Mouse (Mus musculus) MEL-GATA-1-ER (cell line): ENCODE data around the gene 1700017N19Rik.
A peak's percentile ranks its signal among the peaks of the same experiment; 100 is the strongest.
"Not testable (repeated sequence)": the region's sequence is repeated elsewhere in the genome, so short reads cannot be mapped to it uniquely, and the experiment has no call there.

Source experiments
- DNase-seq: peaks from one replicate; pipeline ENCODE4 v3.0.0-alpha.2; 2012; ENCODE audit warnings: low read depth; ENCODE audit errors: extremely low read depth

The 1700017N19Rik gene

GRCm38 (mm10) chr10:100590323-100590722 lies at the start of gene 1700017N19Rik, which contains the start of gene 4930430F08Rik:
TSS of gene 1700017N19Rik (plus strand) at chr10:100590484.
TSS of gene 4930430F08Rik (minus strand) at chr10:100590423.
- DNase-seq, result no peak

DNA sequence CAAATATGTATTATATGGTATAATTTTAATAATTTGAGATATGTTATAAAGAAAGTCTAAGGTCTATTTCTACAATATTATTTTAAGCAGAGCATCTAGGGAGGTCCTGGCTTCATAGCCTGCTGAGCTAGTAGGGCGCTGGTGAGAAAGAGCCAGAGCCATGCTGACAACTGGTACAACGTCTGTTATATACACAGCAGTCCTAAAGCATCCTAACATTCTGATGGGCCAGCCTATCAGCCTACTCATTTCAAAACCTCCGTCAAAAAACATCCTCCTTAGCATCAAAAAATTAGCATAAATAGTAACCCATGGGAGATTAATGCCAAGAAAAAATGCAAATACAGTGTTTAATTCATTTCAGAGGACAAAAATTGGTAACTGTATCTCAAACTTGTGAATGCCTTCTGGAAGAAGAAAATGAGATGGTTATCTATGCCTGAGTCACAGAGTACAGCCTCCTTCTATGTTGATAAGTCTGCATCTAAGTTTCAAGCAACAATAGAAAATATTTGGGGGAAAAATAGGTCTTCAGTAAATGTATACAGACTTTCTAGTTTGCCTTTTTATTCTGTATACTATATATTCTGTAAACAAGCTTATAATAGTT lies 33.6 kb upstream of the 1700017N19Rik start:
- DNase-seq, result no peak

DNA sequence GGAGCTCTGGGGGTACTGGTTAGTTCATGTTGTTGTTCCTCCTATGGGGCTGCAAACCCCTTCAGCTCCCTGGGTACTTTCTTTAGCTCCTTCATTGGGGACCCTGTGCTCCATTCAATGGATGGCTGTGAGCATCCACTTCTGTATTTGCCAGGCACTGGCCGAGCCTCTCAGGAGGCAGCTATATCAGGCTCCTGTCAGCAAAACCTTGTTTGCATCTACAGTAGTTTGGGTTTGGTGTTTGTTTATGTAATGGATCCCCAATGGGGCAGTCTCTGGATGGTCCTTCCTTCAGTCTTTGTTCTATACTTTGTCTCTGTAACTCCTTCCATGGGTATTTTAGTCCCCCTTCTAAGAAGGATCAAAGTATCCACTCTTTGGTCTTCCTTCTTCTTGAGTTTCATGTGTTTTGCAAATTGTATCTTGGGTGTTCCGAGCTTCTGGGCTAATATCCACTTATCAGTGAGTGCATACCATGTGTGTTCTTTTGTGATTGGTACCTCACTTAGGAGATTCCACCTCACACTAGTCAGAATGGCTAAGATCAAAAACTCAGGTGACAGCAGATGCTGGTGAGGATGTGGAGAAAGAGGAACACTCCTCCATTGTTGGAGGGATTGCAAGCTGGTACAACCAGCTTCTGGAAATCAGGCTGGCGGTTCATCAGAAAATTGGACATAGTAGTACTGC lies 29.9 kb upstream of the 1700017N19Rik start:
- DNase-seq, result not testable (repeated sequence)

DNA sequence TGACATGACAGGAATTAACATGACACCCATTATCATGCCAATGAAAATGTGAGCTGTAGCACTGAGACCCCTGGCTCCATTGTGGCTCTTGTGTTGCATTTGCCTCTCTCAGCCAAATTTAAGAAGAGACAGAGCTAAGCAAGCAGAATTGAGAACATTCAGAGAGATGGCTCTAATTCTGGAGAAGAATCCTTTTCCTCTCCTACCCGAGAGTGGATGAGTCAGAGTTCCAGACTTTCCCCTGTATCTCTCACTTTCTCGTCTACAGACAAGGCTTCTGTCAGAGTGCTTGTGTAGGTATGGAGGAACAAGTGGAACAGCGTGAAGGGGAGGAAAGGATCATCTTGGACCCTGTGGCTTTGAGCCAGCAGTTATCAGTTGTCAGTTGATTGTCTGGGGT lies 26.2 kb upstream of the 1700017N19Rik start:
- no peak for DNase-seq

GRCm38 (mm10) chr10:100571707-100572106 lies 18.6 kb upstream of the 1700017N19Rik start:
- DNase-seq, result no peak

DNA sequence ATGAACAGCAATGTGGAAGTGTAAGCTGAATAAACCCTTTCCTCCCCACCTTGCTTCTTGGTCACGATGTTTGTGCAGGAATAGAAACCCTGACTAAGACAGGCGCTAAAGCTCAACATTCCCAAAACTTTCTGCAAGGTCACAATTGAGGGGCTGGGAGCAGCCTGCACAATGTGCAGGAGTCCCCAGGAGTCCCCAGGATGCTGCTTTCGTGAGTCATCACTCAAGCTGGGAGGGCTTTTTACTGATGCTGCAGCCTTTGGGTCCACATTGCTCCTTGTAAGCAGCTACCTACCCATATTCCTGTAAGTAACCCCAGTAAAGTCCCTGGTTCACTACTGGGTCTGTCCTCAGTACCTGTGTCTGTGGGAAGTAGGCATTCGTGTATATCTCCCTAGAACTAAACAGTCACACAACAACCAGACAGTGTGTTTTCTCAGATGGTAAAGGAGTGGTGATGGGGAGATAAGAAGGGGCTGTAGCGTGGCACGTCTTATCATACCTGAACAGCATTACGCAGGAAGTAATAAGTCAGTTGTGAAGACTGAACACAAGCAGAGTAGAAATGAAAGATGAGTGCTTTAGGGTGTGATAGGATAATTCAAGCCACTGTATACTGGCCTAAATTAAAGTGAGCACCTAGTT lies 15.7 kb upstream of the 1700017N19Rik start:
- peak; percentile 26 for DNase-seq

DNA sequence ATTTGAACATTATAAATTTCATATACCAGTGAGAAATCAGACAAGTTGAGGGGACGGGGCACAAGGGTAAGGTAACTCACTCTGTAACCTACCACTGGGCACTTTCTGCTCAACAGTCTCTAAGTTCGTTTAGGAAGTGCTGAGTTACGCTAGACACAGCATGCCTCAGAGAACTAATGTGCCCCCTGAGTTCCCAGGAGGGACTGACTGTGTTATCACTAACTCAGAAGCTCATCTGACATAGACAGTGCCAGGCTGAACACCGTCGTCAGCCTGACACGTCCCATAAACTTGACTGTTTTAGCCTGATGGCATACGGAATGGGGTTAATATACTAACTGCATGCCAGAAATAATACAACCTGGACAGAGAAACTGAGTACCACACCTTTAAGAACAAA lies 15.0 kb upstream of the 1700017N19Rik start:
- DNase-seq, result no peak

- no peak for DNase-seq
Measured at GRCm38 (mm10) chr10:100584178-100584577, 6.1 kb upstream of the 1700017N19Rik start.

GRCm38 (mm10) chr10:100588524-100588923 lies 1.8 kb upstream of the 1700017N19Rik start:
- DNase-seq, result peak; percentile 23

- DNase-seq, result peak; percentile 77
Measured at GRCm38 (mm10) chr10:100588932-100589388, 1.3 kb upstream of the 1700017N19Rik start.

DNA sequence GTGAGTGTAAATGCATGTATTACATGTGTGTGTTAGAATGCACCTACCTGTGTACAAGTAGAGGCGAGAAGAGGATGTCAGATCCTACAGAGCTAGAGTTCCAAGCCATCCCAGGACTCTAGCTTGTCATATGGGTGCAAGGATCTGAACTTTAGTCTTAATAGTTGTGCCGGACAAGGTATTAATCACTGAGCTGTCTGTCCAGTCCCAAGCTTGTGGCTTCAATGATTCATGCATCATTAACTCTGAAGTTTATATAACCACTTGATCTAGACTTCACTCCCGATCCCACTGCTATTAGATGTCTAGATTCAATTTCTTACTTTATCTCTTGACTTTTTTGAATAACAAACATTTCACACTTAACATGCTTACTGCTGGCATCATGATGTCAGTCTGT lies 8.1 kb downstream of the 1700017N19Rik start:
- DNase-seq, result no peak

DNA sequence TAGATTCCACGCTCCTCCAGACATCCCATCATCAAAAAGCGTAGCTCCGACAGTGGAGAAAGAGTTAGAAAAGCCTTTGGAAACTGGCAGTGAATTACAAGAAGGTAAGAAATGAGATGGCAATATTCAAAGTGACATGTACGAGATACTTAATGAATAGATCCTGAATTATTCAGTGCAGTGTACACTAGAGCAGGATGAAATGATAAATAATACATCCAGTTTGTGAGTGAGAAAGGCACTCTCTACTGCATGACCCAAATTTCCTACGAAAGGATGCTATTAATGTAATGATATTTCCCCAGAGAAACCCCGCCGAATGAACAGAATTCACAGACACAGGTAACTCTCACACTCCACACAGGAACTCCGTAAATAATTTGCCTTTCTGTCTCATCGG lies 13.2 kb downstream of the 1700017N19Rik start:
- DNase-seq, result no peak

DNA sequence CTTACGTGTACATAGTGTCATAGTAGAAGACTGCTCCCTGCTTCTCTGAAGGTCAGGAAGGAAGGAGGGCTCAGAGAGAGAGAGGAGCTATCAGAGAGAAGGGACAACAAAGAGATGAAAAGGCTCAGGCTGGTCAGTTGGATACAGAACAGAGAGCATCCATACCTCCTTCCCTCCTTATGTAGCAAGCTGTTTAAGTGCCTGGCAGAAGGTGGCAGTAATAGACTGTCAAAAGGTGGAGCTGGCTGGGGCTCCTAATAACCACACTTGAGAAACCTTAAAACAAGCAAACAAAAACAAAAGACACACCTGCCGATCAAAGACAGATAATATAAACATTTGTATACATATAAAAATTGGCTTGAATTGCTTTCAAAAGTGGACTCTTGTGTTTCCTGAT lies 14.0 kb downstream of the 1700017N19Rik start:
- DNase-seq, result no peak

- DNase-seq, result no peak
Measured at GRCm38 (mm10) chr10:100617233-100617903, 27.1 kb downstream of the 1700017N19Rik start.

- no peak for DNase-seq
Measured at GRCm38 (mm10) chr10:100619474-100619873, 29.2 kb downstream of the 1700017N19Rik start.

DNA sequence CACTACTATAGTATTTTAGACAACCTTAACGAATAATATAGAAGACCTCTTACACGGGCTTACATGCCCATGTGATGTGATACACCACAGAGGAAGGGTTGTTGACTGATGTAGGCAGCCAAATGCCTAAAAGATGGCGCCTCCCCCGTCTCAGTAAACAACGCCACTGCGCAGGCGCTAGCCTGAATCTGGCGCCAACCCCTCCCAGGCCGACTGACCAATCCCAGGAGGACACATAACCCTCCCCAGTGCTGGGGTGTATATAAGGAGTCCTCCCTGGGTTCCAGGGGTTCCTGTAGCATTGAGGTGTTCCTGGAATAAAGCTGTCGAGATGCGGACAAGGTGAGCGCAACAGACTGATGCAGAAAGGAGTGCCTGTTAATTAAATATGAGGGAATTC lies 29.8 kb downstream of the 1700017N19Rik start:
- DNase-seq, result no peak

GRCm38 (mm10) chr10:100622494-100622893 lies 32.2 kb downstream of the 1700017N19Rik start:
- DNase-seq, result no peak

DNA sequence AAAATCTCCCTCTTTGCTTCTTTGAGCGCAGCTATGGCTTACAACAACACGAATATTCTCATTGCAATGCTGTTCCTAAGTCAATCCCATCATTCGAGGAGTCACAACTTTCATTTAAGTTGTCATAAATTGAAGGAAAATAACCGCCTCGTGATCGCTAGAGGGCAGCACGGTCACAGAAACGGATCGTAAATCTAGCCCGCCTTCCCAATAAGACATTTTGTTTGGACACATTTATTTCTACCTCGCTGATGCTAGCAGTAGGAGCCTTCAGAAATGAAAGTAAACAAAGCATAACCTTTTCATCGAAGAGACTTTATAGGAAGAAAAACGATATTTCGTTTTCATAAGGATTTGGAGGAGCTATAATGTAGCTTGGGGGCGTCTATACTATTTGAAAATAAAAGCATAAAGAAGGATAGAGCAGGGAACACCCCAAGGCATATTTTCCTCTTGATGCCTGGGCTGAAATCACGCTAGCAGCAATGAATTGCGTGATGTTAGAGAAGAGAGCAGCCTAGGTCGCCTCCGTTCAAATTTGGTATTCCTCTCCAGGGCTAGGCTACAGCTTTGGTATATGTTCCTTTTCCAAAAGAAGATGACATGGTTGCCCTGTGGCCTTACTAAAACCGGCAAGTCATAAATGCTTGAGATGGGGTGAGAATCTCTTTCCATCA lies 39.6 kb downstream of the 1700017N19Rik start:
- DNase-seq, result peak; percentile 69

GRCm38 (mm10) chr10:100642887-100643286 lies 52.6 kb downstream of the 1700017N19Rik start:
- no peak for DNase-seq

- no peak for DNase-seq
Measured at GRCm38 (mm10) chr10:100645331-100645935, 55.1 kb downstream of the 1700017N19Rik start.

DNA sequence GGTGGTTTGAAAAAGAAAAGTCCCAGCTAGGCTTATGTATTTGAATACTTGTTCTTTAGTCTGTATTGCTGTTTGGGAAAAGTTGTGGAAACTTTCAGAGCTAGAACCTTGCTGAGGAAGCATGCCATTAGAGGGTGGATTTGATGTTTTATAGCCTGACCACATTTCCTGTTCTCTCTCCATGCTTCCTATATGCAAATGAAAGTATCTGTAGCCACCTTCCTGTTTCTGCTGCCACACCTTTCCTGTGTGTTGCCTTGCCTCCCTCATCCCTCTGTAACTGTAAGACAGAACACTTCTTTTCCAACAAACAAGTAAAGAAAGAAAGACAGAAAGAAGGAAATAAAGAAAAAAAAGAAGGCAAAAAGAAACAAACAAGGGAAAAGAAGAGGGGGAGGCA lies 63.9 kb downstream of the 1700017N19Rik start:
- peak; percentile 11 for DNase-seq
